Mouse (Mus musculus) small intestine, adult 2 months (tissue): ENCODE results near the gene Ctnna3.

Experiments used
- CTCF ChIP-seq: fragments of 200-500 bp; IDR thresholded peaks from 2 replicates; pipeline ENCODE4 v1.5.1; 2012; ENCODE audit warnings: low read depth, mild to moderate bottlenecking, control low read depth, inconsistent platforms, low read length, moderate library complexity, mixed read lengths; ENCODE audit not compliant: insufficient replicate concordance, insufficient read length; ENCODE audit errors: extremely low read depth
- POLR2A ChIP-seq: fragments of 200-500 bp; IDR thresholded peaks from 2 replicates; pipeline ENCODE4 v1.6.1; 2012; ENCODE audit warnings: low read depth, mild to moderate bottlenecking, control low read depth, inconsistent platforms, low read length, moderate library complexity

GRCm38 (mm10) chr10:63805551-63805950 lies 375.7 kb downstream of the Ctnna3 start:
- TF ChIP-seq CTCF, result no peak
- TF ChIP-seq POLR2A, result no peak
